11 mouse cellular contexts compared by ENCODE assay signal in genomic region chr4:57953796-57954195, GRCm38 (mm10). TPM values are rescaled to one million over a fixed set of nuclear protein-coding genes. Genes with fewer than 3 reads are reported as not detected.
DNase-seq lines count a peak whose midpoint lies in the region; ATAC-seq and TF ChIP-seq lines count a peak whose summit lies in the region.
"Had no signal": no experiment of that assay in that cellular context is flagged by ENCODE, and none has a peak within 500 bp of the region (broad histone marks: within the 10 kb centered on the region; RNA-seq: fewer than 3 reads in every experiment).

No protein-coding gene starts in this region.

- ATAC-seq in hindbrain, embryonic 14.5 days (ENCODE audit: low FRiP score) = no peak
- no peak for ATAC-seq in liver, embryonic 12.5 days

- H3K36me3 ChIP-seq in C2C12 (ENCODE audit: control insufficient read depth, insufficient read depth) = peaks cover 59% of the 10 kb centered on the region
- peaks cover 30% of the 10 kb centered on the region for H3K36me3 ChIP-seq in hindbrain, embryonic 14.5 days (replicated peaks; ENCODE audit: control insufficient read depth, insufficient read depth)
- peaks cover 53% of the 10 kb centered on the region for H3K36me3 ChIP-seq in liver, embryonic 12.5 days

- H3K27me3 ChIP-seq in C2C12 (ENCODE audit: control insufficient read depth, insufficient read depth, insufficient read length) = no peaks in the 10 kb centered on the region
- peaks cover under 1% of the 10 kb centered on the region; the same call in 1 of the 2 replicates for H3K27me3 ChIP-seq in hindbrain, embryonic 14.5 days (ENCODE audit: control insufficient read depth, insufficient read depth, low read length)
- no peaks in the 10 kb centered on the region for H3K27me3 ChIP-seq in liver, embryonic 12.5 days (replicated peaks)
- H3K27me3 ChIP-seq: heart, embryonic 13.5 days had no signal

- no peak overlapping the region for H3ac ChIP-seq in C2C12 (ENCODE audit: control insufficient read depth, insufficient read length, low read depth)

- peak; percentile 11 to 19 for DNase-seq in cerebellum, postnatal 10 days
- DNase-seq in cerebellum, adult 11 months = no peak
- DNase-seq in hindbrain, embryonic 14.5 days (ENCODE audit: low spot score) = no peak
- no peak for DNase-seq in T-cell, adult 2 months (ENCODE audit: low spot score)
- DNase-seq in thymus, adult 18-20 months = no peak
- DNase-seq in right cerebral cortex, postnatal 14 days = no peak
- DNase-seq: spleen, adult 18-20 months had no signal

- H3K4me2 ChIP-seq in hindbrain, embryonic 14.5 days (replicated peaks) = peak overlapping the region; percentile 87; the same call in 1 of the 2 replicates
- H3K4me2 ChIP-seq in liver, embryonic 12.5 days = peak overlapping the region; percentile 87

- peaks cover 73% of the 10 kb centered on the region for H3K79me2 ChIP-seq in C2C12 (ENCODE audit: control insufficient read depth, insufficient read depth)

- peaks cover 67% of the 10 kb centered on the region for H3K79me3 ChIP-seq in C2C12 (ENCODE audit: low read depth)

- peaks cover 26% of the 10 kb centered on the region for H3K4me1 ChIP-seq in hindbrain, embryonic 14.5 days (replicated peaks; ENCODE audit: control insufficient read depth, insufficient read depth, low read length)
- H3K4me1 ChIP-seq in liver, embryonic 12.5 days = peaks cover 53% of the 10 kb centered on the region

- 84% methylated on average over 7 of the region's 7 CpGs for WGBS in hindbrain, embryonic 14.5 days
- 89% methylated on average over 7 of the region's 7 CpGs for WGBS in liver, embryonic 12.5 days (ENCODE audit: insufficient replicate concordance)

- H3K9ac ChIP-seq in hindbrain, embryonic 14.5 days = no peak overlapping the region
- no peak overlapping the region for H3K9ac ChIP-seq in liver, embryonic 12.5 days
- H3K9ac ChIP-seq: heart, embryonic 13.5 days had no signal

- no peaks in the 10 kb centered on the region for H3K9me3 ChIP-seq in hindbrain, embryonic 14.5 days (ENCODE audit: control insufficient read depth, low read length)
- peaks cover 4% of the 10 kb centered on the region; the same call in 1 of the 2 replicates for H3K9me3 ChIP-seq in liver, embryonic 12.5 days (replicated peaks)
- H3K9me3 ChIP-seq: heart, embryonic 13.5 days had no signal

- no peak for TF ChIP-seq CTCF in C2C12 (IDR thresholded peaks at IDR 0.05; ENCODE audit: control insufficient read depth, insufficient read depth, insufficient read length)

- H3K4me3 ChIP-seq in C2C12 (ENCODE audit: insufficient read depth, poor library complexity, severe bottlenecking) = peak overlapping the region; percentile 82
- H3K4me3 ChIP-seq in hindbrain, embryonic 14.5 days (replicated peaks; ENCODE audit: low read length) = no peak overlapping the region
- H3K4me3 ChIP-seq in liver, embryonic 12.5 days = no peak overlapping the region

- no peak overlapping the region for H3K27ac ChIP-seq in hindbrain, embryonic 14.5 days
- no peak overlapping the region for H3K27ac ChIP-seq in liver, embryonic 12.5 days
- H3K27ac ChIP-seq: heart, embryonic 13.5 days had no signal

TF ChIP-seq in C2C12, 6 proteins besides CTCF, POLR2A, EP300 and RAD21:
- TF ChIP-seq FOSL1 (IDR thresholded peaks at IDR 0.05; ENCODE audit: insufficient read depth, low read length, poor library complexity, severe bottlenecking) = no peak
- no peak for TF ChIP-seq MYOD1 (IDR thresholded peaks at IDR 0.05; ENCODE audit: control insufficient read depth, insufficient read length, low read depth)
- no peak for TF ChIP-seq MAX (IDR thresholded peaks at IDR 0.05)
- no peak for TF ChIP-seq MYOG (IDR thresholded peaks at IDR 0.05; ENCODE audit: control insufficient read depth, extremely low read depth, insufficient read length)
- no peak for TF ChIP-seq CEBPB (IDR thresholded peaks at IDR 0.05; ENCODE audit: low read depth)
- no peak for TF ChIP-seq USF1 (IDR thresholded peaks at IDR 0.05; ENCODE audit: low read depth)

RNA-seq across cellular contexts. Expression of gene Txn1, which starts 2.4 kb away (rescaled TPM):
- 623 TPM for polyA plus RNA-seq in C2C12 (2012; fragmentation: generic; extraction: Trizol)
- 300 and 316 TPM in 2 replicates for polyA plus RNA-seq in hindbrain, embryonic 14.5 days (2014; fragmentation: Nextera tagmentation; extraction: Ambion mirVana)
- 278 and 288 TPM in 2 replicates for polyA plus RNA-seq in liver, embryonic 12.5 days (2016; fragmentation: Nextera tagmentation; extraction: Ambion mirVana)

RNA-seq across cellular contexts. Expression of gene D630039A03Rik, which starts 37.7 kb away (rescaled TPM):
- 0.01 TPM for polyA plus RNA-seq in C2C12 (2012; fragmentation: generic; extraction: Trizol)
- polyA plus RNA-seq in hindbrain, embryonic 14.5 days (2014; fragmentation: Nextera tagmentation; extraction: Ambion mirVana) = 0.07 and 0.21 TPM in 2 replicates
- polyA plus RNA-seq in liver, embryonic 12.5 days (2016; fragmentation: Nextera tagmentation; extraction: Ambion mirVana) = 0.39 and 0.51 TPM in 2 replicates

RNA-seq across cellular contexts. Expression of gene Txndc8, which starts 55.1 kb away (rescaled TPM):
- polyA plus RNA-seq in C2C12 (2012; fragmentation: generic; extraction: Trizol) = not detected
- polyA plus RNA-seq in hindbrain, embryonic 14.5 days (2014; fragmentation: Nextera tagmentation; extraction: Ambion mirVana) = not detected in 2 replicates
- not detected in 2 replicates for polyA plus RNA-seq in liver, embryonic 12.5 days (2016; fragmentation: Nextera tagmentation; extraction: Ambion mirVana)
- polyA plus RNA-seq: brain, embryonic 14.5 days; heart, embryonic 13.5 days had no signal

Comparison
In these comparisons a context has a peak if more than half of its experiments do, and no peak if none do; other contexts are left out.
1. DNase-seq: peak in cerebellum, postnatal 10 days (2 of 2); none in cerebellum, adult 11 months (single experiment), hindbrain, embryonic 14.5 days (single experiment), T-cell, adult 2 months (single experiment), thymus, adult 18-20 months (0 of 2) and right cerebral cortex, postnatal 14 days (single experiment).